In the genomic region with DNA sequence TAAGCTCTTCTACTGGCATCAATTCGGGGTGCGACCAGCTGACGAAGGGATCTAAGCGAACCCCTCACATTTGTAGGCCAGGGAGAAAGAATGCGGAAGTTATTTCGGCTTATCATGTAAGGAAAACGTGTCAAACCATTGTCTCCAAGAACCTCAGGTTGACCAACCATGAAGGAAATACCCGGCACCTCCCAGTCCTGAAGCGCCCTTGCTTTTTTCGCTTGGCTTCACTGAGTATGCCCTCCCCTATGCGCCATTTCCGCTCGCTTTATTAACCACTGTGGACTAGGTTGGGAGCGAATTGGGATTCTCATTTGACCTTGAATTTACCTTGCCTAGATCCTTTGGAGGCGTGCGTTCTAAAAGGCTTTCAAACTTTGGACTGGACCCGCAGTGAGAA, we compare ENCODE assay signal across 8 mouse cellular contexts. TPM values are rescaled to one million over a fixed set of nuclear protein-coding genes. Genes with fewer than 3 reads are reported as not detected.
A peak's percentile ranks its signal among the peaks of the same experiment; 100 is the strongest.
DNase-seq lines count a peak whose midpoint lies in the region; ATAC-seq lines count a peak whose summit lies in the region.

No protein-coding gene starts in this region.

- intact Hi-C loops in left cerebral cortex, postnatal 10 days (cut with DNase I): loop anchor here (10.0 kb wide), 1 partner anchor 98 kb away; a partner anchor contains a TSS

- peak; percentile 39 for ATAC-seq in liver, embryonic 13.5 days (ENCODE audit: low read depth)
- ATAC-seq in neural tube, embryonic 13.5 days (ENCODE audit: low read depth): peak; percentile 68

- H3K4me2 ChIP-seq in liver, embryonic 13.5 days: peak overlapping the region; percentile 68
- H3K4me2 ChIP-seq in neural tube, embryonic 13.5 days: peak overlapping the region; percentile 51

- H3K36me3 ChIP-seq in liver, embryonic 13.5 days: no peaks in the 10 kb centered on the region
- no peaks in the 10 kb centered on the region for H3K36me3 ChIP-seq in neural tube, embryonic 13.5 days

- peak overlapping the region; percentile 72 for H3K9ac ChIP-seq in liver, embryonic 13.5 days
- H3K9ac ChIP-seq in neural tube, embryonic 13.5 days: peak overlapping the region; percentile 73

- H3K27ac ChIP-seq in liver, embryonic 13.5 days: peak overlapping the region; percentile 85
- peak overlapping the region; percentile 92 for H3K27ac ChIP-seq in neural tube, embryonic 13.5 days (replicated peaks)

- DNase-seq in left cerebral cortex, postnatal 10 days (ENCODE audit: extremely low spot score in 1 of 2, low spot score in 2 of 2): peak; percentile 6 to 41
- no peak for DNase-seq in left cerebral cortex, adult 11 months (ENCODE audit: low spot score)
- peak; percentile 31 for DNase-seq in WW6 (ENCODE audit: low read depth, low spot score)
- DNase-seq in fibroblast of lung, adult 2 months (ENCODE audit: low read depth): peak; percentile 22
- DNase-seq in hindlimb bud, embryonic 11.5 days (ENCODE audit: extremely low spot score, low read depth, low spot score): peak; percentile 2
- DNase-seq in liver, embryonic 13.5 days: peak; percentile 21
- no peak for DNase-seq in left cerebral cortex, adult 8-10 months (ENCODE audit: low spot score in 2 of 2)

- no peaks in the 10 kb centered on the region for H3K9me3 ChIP-seq in liver, embryonic 13.5 days (replicated peaks)
- H3K9me3 ChIP-seq in neural tube, embryonic 13.5 days: no peaks in the 10 kb centered on the region

- WGBS in liver, embryonic 13.5 days (ENCODE audit: insufficient replicate concordance): 12% methylated on average over 17 of the region's 17 CpGs
- 31% methylated on average over 17 of the region's 17 CpGs for WGBS in neural tube, embryonic 13.5 days

- H3K4me1 ChIP-seq in liver, embryonic 13.5 days (replicated peaks): no peaks in the 10 kb centered on the region; the same call in 1 of the 2 replicates
- 0 out of 2 replicates have a peak, but pooled peaks cover 3% of the 10 kb centered on the region for H3K4me1 ChIP-seq in neural tube, embryonic 13.5 days (replicated peaks)

- no peaks in the 10 kb centered on the region for H3K27me3 ChIP-seq in liver, embryonic 13.5 days
- no peaks in the 10 kb centered on the region for H3K27me3 ChIP-seq in neural tube, embryonic 13.5 days

- peak overlapping the region; percentile 68 for H3K4me3 ChIP-seq in liver, embryonic 13.5 days (replicated peaks)
- H3K4me3 ChIP-seq in neural tube, embryonic 13.5 days: peak overlapping the region; percentile 51

RNA-seq across cellular contexts. Expression of a gene that starts 0.5 kb away (rescaled TPM):
- total RNA-seq in left cerebral cortex, postnatal 10 days (2021): 10 to 100 TPM; 22.8 to 27.2 TPM
- polyA plus RNA-seq in liver, embryonic 13.5 days (2015; fragmentation: Nextera tagmentation; extraction: Ambion mirVana): 4.3 and 5.1 TPM in 2 replicates
- polyA plus RNA-seq in neural tube, embryonic 13.5 days (2015; fragmentation: Nextera tagmentation; extraction: Ambion mirVana): 6.7 and 7.3 TPM in 2 replicates
- 10 to 100 TPM; 21.9 to 26.2 (median 24.3) TPM for total RNA-seq in left cerebral cortex, adult 8-10 months (2022)

Comparison
In these comparisons a context has a peak if more than half of its experiments do, and no peak if none do; other contexts are left out.
1. DNase-seq: peak in left cerebral cortex, postnatal 10 days (2 of 2), WW6 (single experiment), fibroblast of lung, adult 2 months (single experiment), hindlimb bud, embryonic 11.5 days (single experiment) and liver, embryonic 13.5 days (single experiment); none in left cerebral cortex, adult 11 months (single experiment) and left cerebral cortex, adult 8-10 months (0 of 2).